Mouse (Mus musculus) hindbrain, postnatal 0 days (tissue): ENCODE results near the gene 1190007I07Rik. TPM values are rescaled to one million over a fixed set of nuclear protein-coding genes. Genes with fewer than 3 reads are reported as not detected.
"Not testable (repeated sequence)": the region's sequence is repeated elsewhere in the genome, so short reads cannot be mapped to it uniquely, and the experiment has no call there.

Experiments used
- ATAC-seq: fragments of 200-750 bp; cut with Nextera tagmentation; 2 replicates; pipeline ENCODE4 v1.8.0; 2017; ENCODE audit warnings: mild to moderate bottlenecking, moderate TSS enrichment, moderate library complexity
- DNase-seq: peaks from one replicate; pipeline ENCODE4 v3.0.0-alpha.2; 2015; ENCODE audit warnings: low spot score
- H3K27ac ChIP-seq: fragments of 300-500 bp; sonication (generic); 2 replicates; pipeline ENCODE4 v1.5.1; 2014; ENCODE audit warnings: mild to moderate bottlenecking
- H3K27me3 ChIP-seq: fragments of 300-500 bp; sonication (generic); 2 replicates; pipeline ENCODE4 v1.6.1; 2014; ENCODE audit warnings: low read length, mixed read lengths; ENCODE audit not compliant: insufficient read depth
- H3K36me3 ChIP-seq: fragments of 300-500 bp; sonication (generic); 2 replicates; pipeline ENCODE4 v1.6.1; 2014; ENCODE audit warnings: low read length, mixed read lengths; ENCODE audit not compliant: insufficient read depth
- H3K4me1 ChIP-seq: fragments of 300-500 bp; sonication (generic); 2 replicates; pipeline ENCODE4 v1.6.1; 2014; ENCODE audit warnings: antibody characterized with exemption, low read length, mixed read lengths; ENCODE audit not compliant: insufficient read depth
- H3K4me2 ChIP-seq: fragments of 300-500 bp; sonication (generic); 2 replicates; pipeline ENCODE4 v1.6.1; 2014; ENCODE audit warnings: low read depth, mild to moderate bottlenecking, low read length, moderate library complexity, mixed read lengths
- H3K4me3 ChIP-seq: fragments of 300-500 bp; sonication (generic); 2 replicates; pipeline ENCODE4 v1.5.1; 2014; ENCODE audit warnings: low read length
- H3K9ac ChIP-seq: fragments of 300-500 bp; sonication (generic); replicated peaks from 2 replicates; pipeline ENCODE4 v1.6.1; 2014; ENCODE audit warnings: mild to moderate bottlenecking, low read length, moderate library complexity, mixed read lengths
- H3K9me3 ChIP-seq: fragments of 300-500 bp; sonication (generic); 2 replicates; pipeline ENCODE4 v1.6.1; 2016; ENCODE audit warnings: low read length, mixed read lengths
- CTCF ChIP-seq: IDR thresholded peaks from 2 replicates; pipeline ENCODE4 v1.5.1; 2016; ENCODE audit warnings: antibody characterized with exemption, control low read depth, low read depth
- WGBS: fragments of 180-500 bp; shearing (Covaris S2); extraction: QIAGEN DNeasy Blood & Tissue Kit; methylation state at CpG from one replicate; pipeline ENCODE4 v1.1.7; 2014; 5-methylcytosine and 5-hydroxymethylcytosine counted together
- polyA plus RNA-seq: library from polyadenylated mRNA; unstranded; fragments of >200 nt; fragmentation: Nextera tagmentation; extraction: Ambion mirVana; gene quantifications from 2 replicates; pipeline ENCODE4 v1.2.1, GENCODE M21; 2015
- total RNA-seq: library from RNA; depleted of rRNA; stranded (reverse); fragments of >200 nt; gene quantifications from 2 replicates; pipeline ENCODE4 v1.2.3, GENCODE M21; 2014

1190007I07Rik gene
- total and polyA plus RNA-seq, 2 experiments from 2014 or later, result 31.0 to 35.2 TPM

DNA sequence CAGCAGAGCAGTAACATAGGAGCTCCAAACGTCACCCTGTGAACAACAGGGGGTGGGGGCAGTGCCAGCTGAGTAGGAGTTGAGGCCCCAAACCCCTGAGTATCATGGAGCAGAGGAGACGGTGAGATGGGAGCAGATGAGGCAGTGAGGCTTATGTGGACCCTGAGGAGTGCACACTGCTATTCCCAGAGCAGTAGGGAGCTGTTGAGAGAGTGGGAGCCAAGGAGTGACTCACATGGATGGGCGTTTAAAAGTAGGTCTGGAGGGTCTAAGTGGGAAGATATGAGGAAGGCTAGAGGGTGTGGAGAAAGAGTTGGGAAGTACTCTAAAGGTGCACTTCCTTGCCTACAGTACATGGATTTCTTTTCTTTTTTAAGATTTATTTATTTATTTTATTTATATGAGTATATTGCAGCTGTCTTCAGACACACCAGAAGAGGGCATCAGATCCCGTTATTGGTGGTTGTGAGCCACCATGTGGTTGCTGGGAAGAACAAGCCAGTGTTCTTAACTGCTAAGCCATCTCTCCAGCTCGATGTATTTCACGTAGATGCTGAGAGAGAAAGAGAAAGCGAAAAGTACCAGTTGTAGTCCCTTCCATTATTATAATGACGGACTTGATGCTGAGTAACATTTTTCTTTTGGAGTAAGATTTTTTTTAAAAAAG, 16.1 kb upstream of the 1190007I07Rik start:
- no peaks in the 10 kb centered on the region for H3K27me3 ChIP-seq
- H3K4me1 ChIP-seq, result no peaks in the 10 kb centered on the region
- no peaks in the 10 kb centered on the region for H3K9me3 ChIP-seq
- no peak overlapping the region for H3K27ac ChIP-seq
- H3K9ac ChIP-seq, result no peak overlapping the region
- no peak for ATAC-seq
- H3K4me3 ChIP-seq, result no peak overlapping the region
- 90% methylated on average over 8 of the region's 8 CpGs for WGBS
- H3K36me3 ChIP-seq, result peaks cover 43% of the 10 kb centered on the region
- peak; percentile 9; the same call in 1 of the 2 replicates for TF ChIP-seq CTCF
- H3K4me2 ChIP-seq, result no peak overlapping the region
- no peak for DNase-seq

- WGBS, result 97% methylated on average over 3 of the region's 3 CpGs
- H3K4me1 ChIP-seq, result 0 out of 2 replicates have a peak, but pooled peaks cover under 1% of the 10 kb centered on the region
- no peak for ATAC-seq
Measured at GRCm38 (mm10) chr10:82636321-82636720, 13.3 kb upstream of the 1190007I07Rik start.

DNA sequence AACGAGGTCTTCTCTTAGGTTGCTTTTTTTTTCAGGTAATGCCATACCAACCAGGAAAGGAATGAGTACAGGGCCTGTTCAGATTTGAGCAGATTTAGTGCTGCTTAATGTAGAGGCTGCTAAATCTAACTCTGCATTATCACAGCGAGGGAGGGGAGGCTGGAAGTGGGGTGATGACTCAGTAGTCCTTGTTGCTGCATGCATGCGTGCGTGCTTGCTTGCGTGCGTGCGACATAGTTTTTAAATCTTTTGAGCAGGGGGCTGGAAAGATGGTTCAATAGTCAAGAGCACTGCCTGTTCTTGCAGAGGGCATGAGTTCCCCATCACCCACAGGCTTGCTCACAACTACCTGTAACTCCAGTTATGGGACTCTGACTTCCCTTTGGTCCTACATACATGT, 11.3 kb upstream of the 1190007I07Rik start:
- ATAC-seq, result no peak
- 99% methylated on average over 7 of the region's 7 CpGs for WGBS
- no peak for TF ChIP-seq CTCF

More at GRCm38 (mm10) chr10:82636321-82636720, 13.3 kb upstream of the 1190007I07Rik start:
- peaks cover 24% of the 10 kb centered on the region for H3K36me3 ChIP-seq
- no peak overlapping the region for H3K9ac ChIP-seq
- DNase-seq, result no peak
- no peak overlapping the region for H3K4me3 ChIP-seq
- H3K27ac ChIP-seq, result no peak overlapping the region
- H3K4me2 ChIP-seq, result no peak overlapping the region
- no peaks in the 10 kb centered on the region for H3K27me3 ChIP-seq
- no peak for TF ChIP-seq CTCF
- H3K9me3 ChIP-seq, result no peaks in the 10 kb centered on the region

GRCm38 (mm10) chr10:82632496-82633280, 9.7 kb upstream of the 1190007I07Rik start:
- no peaks in the 10 kb centered on the region for H3K36me3 ChIP-seq
- H3K9ac ChIP-seq, result no peak overlapping the region
- H3K9me3 ChIP-seq, result no peaks in the 10 kb centered on the region
- 98% methylated on average over 12 of the region's 12 CpGs for WGBS
- H3K27me3 ChIP-seq, result no peaks in the 10 kb centered on the region
- no peak overlapping the region for H3K4me3 ChIP-seq
- no peak overlapping the region for H3K4me2 ChIP-seq
- H3K27ac ChIP-seq, result no peak overlapping the region
- no peak for ATAC-seq
- no peak for DNase-seq
- TF ChIP-seq CTCF, result no peak
- H3K4me1 ChIP-seq, result peaks cover 11% of the 10 kb centered on the region

More for the DNA sequence above, 11.3 kb upstream of the 1190007I07Rik start:
- no peak for DNase-seq
- Histone ChIP-seq H3K4me3 (no peak overlapping the region), H3K27me3 (no peaks in the 10 kb centered on the region), H3K4me2 (no peak overlapping the region), H3K36me3 (peaks cover 8% of the 10 kb centered on the region), H3K9me3 (no peaks in the 10 kb centered on the region), H3K4me1 (peaks cover 11% of the 10 kb centered on the region), H3K27ac (no peak overlapping the region), H3K9ac (no peak overlapping the region)

GRCm38 (mm10) chr10:82631133-82631532, 8.1 kb upstream of the 1190007I07Rik start:
- no peaks in the 10 kb centered on the region for H3K9me3 ChIP-seq
- no peaks in the 10 kb centered on the region for H3K27me3 ChIP-seq
- H3K4me1 ChIP-seq, result peaks cover 11% of the 10 kb centered on the region
- H3K9ac ChIP-seq, result no peak overlapping the region
- DNase-seq, result no peak
- ATAC-seq, result no peak
- 68% methylated on average over 7 of the region's 7 CpGs for WGBS
- no peak for TF ChIP-seq CTCF
- peak overlapping the region; percentile 87 for H3K4me2 ChIP-seq
- H3K4me3 ChIP-seq, result no peak overlapping the region
- no peaks in the 10 kb centered on the region for H3K36me3 ChIP-seq
- no peak overlapping the region for H3K27ac ChIP-seq

DNA sequence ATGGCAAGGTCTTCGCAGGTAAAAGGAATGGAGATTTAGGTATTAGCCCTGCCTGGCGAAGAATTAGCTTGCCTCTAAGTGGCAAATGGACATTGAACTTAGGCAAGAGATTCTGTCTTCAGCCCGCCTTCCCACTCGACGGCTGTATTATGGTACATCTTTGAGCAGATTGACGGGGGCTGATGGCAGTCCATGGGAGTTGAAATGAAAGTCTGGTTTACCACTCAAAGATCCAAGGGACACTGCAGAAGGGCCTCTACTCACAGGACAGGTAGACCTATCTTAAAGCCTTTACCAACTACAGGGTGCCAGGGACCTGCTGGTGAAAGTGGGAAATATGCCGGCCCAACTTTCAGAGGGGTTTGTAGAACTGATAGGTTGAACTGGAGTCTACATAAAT, 7.5 kb upstream of the 1190007I07Rik start:
- Histone ChIP-seq H3K36me3 (no peaks in the 10 kb centered on the region), H3K4me2 (peak overlapping the region; percentile 87), H3K9me3 (no peaks in the 10 kb centered on the region), H3K4me3 (peak overlapping the region; percentile 71), H3K27ac (peak overlapping the region; percentile 89; the same call in 1 of the 2 replicates), H3K27me3 (no peaks in the 10 kb centered on the region), H3K9ac (peak overlapping the region; percentile 70), H3K4me1 (peaks cover 11% of the 10 kb centered on the region)
- no peak for ATAC-seq
- DNase-seq, result no peak
- WGBS, result 20% methylated on average over 7 of the region's 7 CpGs
- no peak for TF ChIP-seq CTCF

DNA sequence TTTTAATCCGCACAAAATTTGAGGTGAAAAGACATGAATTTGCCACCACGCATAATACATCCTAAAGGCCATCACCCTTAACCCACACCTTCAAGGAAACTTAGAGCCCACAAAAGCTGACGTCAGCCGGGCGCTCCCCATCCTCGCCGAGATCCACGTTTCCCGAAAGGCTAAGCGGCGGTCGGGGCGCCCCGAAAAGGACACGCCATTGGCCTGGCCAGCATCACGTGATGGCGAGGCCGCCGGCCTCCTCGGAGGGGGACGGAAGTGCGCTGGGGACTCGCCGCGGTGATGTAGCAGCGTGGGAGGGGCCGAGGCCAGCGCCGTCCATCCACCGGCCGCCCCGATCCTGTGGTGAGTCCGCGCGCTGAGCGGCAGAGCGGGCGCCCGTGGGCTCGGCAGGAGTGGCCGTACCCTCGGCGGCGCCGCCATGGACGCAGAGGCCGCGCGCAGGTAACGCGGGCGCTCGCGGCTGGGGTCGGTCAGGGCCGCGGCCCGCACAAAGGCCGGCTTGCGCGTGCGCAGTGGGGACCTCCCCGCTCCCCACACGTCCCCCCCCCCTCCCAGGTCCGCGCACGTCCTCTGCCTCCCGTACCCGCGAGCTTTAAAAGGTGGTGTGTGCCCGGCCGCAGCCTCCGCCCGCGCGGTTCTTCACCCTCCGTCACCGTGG, 6.7 kb upstream of the 1190007I07Rik start, which contains the start of gene Tdg:
Gene Tdg (plus strand): TSS at position 243 of the 670 bp plus-strand sequence.
- DNase-seq (peak; percentile 97), ATAC-seq (peak; percentile 98)
- not testable (repeated sequence) for H3K9me3 ChIP-seq, H3K27me3 ChIP-seq, H3K36me3 ChIP-seq
- Histone ChIP-seq H3K4me2 (peak within 1 kb of the TSS; percentile 87), H3K4me1 (peaks cover 11% of the 10 kb centered on the region), H3K27ac (peak within 1 kb of the TSS; percentile 89), H3K4me3 (peak within 1 kb of the TSS; percentile 71), H3K9ac (peak within 1 kb of the TSS; percentile 70)
- WGBS, result under 1% methylated on average over 70 of the region's 78 CpGs
